Mouse (Mus musculus): ENCODE measurements around the gene Ldlrad2.
"Not testable (repeated sequence)": the region's sequence is repeated elsewhere in the genome, so short reads cannot be mapped to it uniquely, and the experiment has no call there.

Ldlrad2 gene

GRCm38 (mm10) chr4:137574469-137574868 lies at the start of gene Ldlrad2:
TSS of gene Ldlrad2 (minus strand) at chr4:137574569.
- in situ Hi-C loops (cut with MseI, MboI): no loop called here

- in situ Hi-C loops (cut with MseI, MboI): no loop called here
Observed at GRCm38 (mm10) chr4:137622847-137623246, 48.5 kb upstream of the Ldlrad2 start.

DNA sequence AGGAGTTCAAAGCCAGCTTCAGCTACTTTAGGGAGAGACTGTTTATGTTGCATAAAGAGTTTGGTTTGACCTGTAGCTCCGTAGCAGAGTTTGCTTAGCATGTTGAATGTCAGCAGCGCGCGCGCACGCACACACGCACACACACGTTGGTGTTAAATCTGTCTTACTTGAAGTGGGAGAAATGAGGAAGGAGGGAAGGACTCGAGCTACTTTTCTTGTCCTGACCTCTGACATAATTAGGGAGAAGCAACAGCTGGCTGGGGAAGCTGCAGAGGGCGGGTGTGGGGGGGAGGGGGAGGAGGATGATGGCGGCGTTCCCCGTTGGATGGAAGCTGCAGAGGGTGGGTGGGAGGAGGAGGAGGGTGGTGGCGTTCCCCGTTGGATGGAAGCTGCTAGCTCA lies 35.9 kb upstream of the Ldlrad2 start:
- in situ Hi-C loops (cut with MseI, MboI): no loop called here

DNA sequence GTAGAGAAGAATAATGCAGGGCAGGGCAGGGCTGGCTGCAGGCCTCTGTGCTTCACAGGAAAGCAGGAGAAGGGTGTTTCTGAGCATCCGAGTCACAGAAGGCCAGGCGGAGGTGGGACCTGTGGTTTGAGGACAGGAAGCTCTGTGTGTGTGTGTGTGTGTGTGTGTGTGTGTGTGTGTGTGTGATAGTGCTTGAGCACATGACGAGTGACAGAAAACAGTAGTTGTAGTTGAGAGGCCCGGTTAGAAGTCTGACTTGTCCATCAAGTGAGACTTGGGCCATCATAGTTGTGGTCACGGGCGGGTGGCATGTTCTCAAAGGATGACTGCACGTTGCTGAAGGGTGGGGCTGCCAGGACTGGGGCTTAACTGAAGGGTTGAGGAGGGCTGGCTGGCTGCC lies 35.3 kb upstream of the Ldlrad2 start:
- in situ Hi-C loops (cut with MseI, MboI): no loop called here

DNA sequence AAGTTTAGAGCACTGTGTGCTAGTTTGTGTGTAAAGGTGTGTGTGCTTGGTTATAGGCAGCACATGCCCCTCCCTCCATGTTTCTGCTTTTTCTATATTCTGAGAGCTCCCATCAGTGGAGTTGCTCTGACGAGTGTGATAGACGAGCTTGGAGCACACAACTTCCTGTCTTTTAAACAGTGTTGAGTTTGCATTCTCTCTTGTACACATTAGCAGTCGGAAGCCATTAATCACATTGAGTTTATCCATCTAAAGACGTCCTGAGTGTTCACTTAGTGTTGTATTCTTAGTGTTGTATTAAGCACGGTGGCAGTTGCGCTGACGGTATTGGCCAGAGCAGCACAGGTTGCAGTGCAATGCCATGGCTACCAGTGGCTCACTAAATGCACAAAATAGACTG lies 34.9 kb upstream of the Ldlrad2 start:
- in situ Hi-C loops (cut with MseI, MboI): no loop called here

DNA sequence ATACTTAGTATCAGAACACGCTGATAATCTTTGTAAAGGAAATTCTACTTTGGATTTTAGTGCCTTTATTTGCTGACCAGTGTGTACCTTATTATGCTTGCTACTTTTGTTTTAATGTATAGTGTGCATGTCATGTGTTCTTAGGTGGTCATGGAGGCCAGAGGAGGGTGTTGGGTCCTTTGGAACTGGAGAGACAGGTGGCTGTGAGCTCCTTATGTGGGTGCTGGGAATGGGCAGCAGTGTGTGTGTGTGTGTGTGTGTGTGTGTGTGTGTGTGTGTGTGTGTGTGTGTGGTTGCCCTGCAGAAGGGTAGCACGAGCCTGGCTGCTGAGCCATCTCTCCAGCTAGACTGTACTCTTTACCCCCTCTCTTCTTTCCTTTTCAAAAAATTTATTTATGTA lies 32.7 kb upstream of the Ldlrad2 start:
- in situ Hi-C loops (cut with MseI, MboI): no loop called here

DNA sequence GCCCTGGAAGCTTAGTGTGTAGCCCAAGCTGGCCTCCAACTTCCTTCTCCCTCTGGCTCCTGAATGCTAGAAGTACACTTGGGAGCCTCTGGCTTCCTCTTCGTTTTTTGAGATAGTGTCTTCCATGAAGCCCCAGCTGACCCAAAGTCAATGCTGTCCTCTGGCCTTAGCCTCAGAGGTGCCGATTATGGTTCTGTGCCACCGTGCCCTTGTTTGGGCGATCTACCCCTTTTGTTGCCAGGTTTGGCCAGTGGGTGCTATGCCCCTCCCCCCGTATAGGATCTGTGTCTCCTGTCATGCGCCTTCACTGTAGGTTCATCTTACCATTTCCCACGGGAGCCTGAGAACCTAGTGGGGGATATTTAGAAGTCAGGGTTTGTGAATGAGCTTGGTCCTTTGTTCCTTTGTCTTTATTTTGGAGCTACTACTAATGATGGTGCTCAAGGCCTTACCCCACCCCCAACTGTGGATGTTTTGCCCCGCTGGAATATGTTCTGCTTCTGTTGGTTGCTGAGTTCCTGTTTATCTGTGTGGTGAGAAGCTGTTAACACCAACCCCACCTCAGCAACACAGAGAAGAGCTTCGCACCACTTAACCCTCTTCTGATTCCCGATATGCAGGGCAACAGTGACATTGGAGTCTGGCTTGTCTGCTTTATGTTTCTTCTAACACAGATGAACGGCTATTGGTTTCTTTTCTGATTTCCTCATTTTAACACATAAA lies 29.2 kb upstream of the Ldlrad2 start:
- in situ Hi-C loops (cut with MseI, MboI): no loop called here

DNA sequence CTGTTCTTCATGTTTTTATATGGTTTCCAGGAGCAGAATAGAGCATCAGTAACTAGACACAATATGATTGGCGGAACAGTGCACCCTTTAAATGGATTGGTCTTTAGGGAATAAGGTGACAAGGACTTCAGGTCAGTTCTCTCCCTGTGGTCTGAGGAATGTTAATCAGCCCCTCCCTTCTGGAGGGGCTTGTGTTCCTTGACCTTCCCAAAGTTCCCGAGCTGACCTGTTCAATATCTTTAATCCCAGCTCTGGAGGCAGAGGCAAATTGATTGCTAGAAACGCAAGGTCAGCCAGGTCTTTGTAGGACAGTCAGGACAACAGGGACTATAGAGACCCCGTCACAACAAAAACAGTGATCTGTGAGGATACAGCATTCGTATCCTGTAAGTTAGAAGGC lies 24.2 kb upstream of the Ldlrad2 start:
- in situ Hi-C loops (cut with MseI, MboI): no loop called here

- in situ Hi-C loops (cut with MseI, MboI): no loop called here
Observed at GRCm38 (mm10) chr4:137597098-137597630, 22.8 kb upstream of the Ldlrad2 start.

DNA sequence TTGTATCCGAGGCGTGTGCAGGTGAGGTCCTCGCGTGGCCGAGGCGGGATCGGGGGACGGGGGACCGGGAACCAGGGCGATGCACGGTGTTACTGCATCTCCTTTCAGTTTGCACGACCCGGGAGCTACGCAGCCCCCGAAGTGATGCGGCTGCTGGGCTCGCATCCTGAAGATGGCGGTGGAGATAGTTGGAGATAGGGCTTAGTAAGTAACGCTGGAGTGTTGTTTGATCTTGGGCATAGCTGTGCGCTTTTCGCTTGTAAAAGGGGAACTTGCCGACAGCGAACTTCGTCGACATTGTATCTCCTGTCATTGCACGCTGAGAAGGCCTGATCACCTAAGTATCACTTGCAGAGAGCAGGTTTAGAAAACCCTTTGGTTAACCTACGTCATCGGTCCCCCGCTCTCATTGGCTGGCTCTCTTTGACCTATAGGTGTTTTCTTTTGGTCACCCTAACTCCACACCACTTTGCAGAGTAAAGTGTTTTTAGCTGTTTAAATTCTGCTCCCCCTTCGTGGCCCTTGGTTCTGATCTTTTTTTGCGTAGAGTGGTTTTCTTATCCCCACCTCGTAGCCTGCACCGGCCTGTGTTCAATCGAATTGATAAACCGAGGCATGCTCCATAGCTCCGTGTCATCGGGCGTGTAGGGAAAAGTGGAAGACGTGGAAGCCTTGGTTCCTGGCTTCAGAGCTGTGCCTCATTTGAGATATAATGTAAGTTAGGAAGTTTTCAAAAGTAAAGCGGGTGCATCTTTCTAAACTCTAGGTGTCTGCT lies 20.3 kb upstream of the Ldlrad2 start:
- in situ Hi-C loops (cut with MseI, MboI): no loop called here

DNA sequence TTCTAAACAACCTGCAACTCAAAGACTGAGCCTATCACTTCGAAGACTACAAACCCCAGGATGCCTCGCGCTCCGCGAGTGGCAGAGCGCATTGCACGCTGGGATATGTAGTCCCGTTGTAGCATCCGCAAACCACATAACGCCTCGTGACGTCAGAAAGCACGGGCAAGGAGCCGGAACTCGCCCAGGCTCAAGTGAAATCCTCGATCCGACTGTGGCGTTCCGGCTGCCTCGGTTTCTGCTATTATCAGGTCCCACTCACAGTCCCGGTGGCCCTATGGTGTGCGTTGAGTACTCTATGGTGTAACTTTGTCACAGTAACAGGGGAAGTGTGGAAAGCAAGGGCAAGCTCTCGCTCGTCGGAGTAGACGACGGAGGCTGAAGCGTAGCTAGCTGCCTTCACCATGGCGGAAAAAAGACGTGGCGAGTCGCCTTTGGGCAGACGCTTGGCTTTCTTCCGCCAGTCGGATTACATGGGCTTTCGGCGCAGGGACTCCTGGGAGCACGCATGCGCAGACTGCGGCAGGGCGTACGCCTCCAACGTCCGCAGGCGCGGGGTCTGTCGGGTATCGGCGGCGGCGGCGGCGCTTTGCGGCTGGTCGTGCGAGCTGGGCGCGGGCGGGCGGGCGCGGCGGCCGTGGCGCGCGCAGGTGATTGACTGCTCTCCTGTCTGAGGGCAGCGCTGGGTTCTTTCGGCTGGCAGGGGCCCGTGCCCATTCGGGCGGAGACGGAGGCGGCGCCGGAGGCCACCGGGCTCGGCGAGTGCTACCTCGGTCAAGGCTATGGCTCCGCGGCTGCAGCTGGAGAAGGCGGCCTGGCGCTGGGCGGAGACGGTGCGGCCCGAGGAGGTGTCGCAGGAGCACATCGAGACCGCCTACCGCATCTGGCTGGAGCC lies 19.5 kb upstream of the Ldlrad2 start, which contains the start of gene Usp48:
TSS of gene Usp48 (plus strand) at position 155 of the 895 bp plus-strand sequence.
- in situ Hi-C loops (cut with MseI, MboI): no loop called here

GRCm38 (mm10) chr4:137590961-137591360 lies 16.6 kb upstream of the Ldlrad2 start:
- in situ Hi-C loops (cut with MseI, MboI): no loop called here

GRCm38 (mm10) chr4:137589586-137589985 lies 15.2 kb upstream of the Ldlrad2 start:
- in situ Hi-C loops (cut with MseI, MboI): no loop called here

GRCm38 (mm10) chr4:137589095-137589494 lies 14.7 kb upstream of the Ldlrad2 start:
- in situ Hi-C loops (cut with MseI, MboI): not testable (repeated sequence)

DNA sequence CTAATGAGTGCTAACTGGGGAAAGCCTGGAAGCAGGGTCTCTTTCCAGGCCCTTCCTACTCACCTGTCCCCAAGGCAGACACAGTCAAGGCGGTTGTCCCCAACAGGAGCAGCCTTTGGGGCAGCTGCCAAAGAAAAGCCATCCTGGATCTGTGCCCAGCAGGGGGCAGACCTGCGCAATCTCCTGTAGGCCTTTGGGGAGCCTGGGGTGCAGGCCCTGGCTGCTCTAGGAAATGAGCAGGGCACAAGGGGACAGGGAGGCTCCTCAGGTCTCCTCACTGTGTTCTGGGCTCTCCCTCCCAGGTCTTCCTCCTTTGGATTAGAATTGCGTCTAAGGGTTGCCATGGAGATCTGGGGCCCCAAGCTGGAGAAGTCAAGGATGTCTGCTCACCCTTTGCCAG lies 7.4 kb upstream of the Ldlrad2 start:
- in situ Hi-C loops (cut with MseI, MboI): no loop called here

- in situ Hi-C loops (cut with MseI, MboI): no loop called here
Observed at GRCm38 (mm10) chr4:137580299-137580698, 5.9 kb upstream of the Ldlrad2 start.

- in situ Hi-C loops (cut with MseI, MboI): no loop called here
Observed at GRCm38 (mm10) chr4:137579789-137580188, 5.4 kb upstream of the Ldlrad2 start.

- in situ Hi-C loops (cut with MseI, MboI): no loop called here
Observed at GRCm38 (mm10) chr4:137578181-137578845, 3.9 kb upstream of the Ldlrad2 start.

- in situ Hi-C loops (cut with MseI, MboI): no loop called here
Observed at GRCm38 (mm10) chr4:137577486-137577885, 3.1 kb upstream of the Ldlrad2 start.

DNA sequence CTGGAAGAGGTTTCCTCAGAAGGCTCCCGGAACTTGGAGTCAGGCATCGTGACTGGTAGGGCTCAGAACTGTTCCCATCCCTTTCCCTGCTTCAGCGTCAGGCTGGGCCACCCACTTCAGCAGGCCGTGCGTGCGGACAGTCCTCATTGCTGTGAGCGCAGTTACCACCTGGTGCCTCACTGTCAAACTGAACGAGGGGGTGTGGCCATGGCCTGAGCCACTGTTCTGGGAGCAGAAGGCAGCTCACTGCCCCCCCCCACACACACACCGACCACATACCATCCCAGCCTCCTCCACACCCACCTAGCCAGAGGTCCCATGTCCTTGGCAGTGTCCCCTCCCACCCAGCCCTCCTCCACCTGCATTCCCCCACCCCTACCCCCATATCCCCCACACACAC lies 4.5 kb downstream of the Ldlrad2 start:
- in situ Hi-C loops (cut with MseI, MboI): no loop called here

DNA sequence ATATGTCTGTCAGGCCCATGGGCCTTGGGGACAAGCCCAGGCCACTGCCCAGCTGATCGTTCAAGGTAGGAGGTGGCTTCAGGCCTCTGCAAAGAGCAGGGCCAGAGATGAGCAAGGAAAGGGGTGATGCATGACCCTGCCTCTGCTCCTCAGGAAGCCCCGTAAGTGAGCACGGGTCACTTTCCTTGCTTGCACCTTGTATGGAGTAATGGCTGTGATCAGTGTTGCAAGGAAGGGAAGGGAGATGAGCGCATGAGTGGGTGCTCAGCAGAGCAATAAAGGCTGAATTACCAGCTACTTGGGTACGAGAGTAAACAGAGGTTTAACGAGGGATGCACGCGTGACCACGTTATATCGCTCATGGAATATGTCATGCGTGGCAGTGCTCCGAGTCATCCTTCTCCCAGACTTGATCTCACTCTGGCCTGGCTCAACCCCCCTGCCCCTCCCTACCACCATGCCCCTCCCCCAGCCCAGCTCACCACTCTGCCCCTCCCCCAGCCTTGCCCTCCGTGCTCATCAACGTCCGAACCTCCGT lies 17.6 kb downstream of the Ldlrad2 start:
- in situ Hi-C loops (cut with MseI, MboI): no loop called here

All from mouse trophoblast stem cell (cell line).